Mouse (Mus musculus): ENCODE measurements around the gene Chrnb1. TPM values are rescaled to one million over a fixed set of nuclear protein-coding genes. Genes with fewer than 3 reads are reported as not detected.
A peak's percentile ranks its signal among the peaks of the same experiment; 100 is the strongest.

Gene Chrnb1
- 1.2 and 1.5 TPM in 2 replicates for polyA plus RNA-seq (2014; fragmentation: Nextera tagmentation; extraction: Ambion mirVana)

DNA sequence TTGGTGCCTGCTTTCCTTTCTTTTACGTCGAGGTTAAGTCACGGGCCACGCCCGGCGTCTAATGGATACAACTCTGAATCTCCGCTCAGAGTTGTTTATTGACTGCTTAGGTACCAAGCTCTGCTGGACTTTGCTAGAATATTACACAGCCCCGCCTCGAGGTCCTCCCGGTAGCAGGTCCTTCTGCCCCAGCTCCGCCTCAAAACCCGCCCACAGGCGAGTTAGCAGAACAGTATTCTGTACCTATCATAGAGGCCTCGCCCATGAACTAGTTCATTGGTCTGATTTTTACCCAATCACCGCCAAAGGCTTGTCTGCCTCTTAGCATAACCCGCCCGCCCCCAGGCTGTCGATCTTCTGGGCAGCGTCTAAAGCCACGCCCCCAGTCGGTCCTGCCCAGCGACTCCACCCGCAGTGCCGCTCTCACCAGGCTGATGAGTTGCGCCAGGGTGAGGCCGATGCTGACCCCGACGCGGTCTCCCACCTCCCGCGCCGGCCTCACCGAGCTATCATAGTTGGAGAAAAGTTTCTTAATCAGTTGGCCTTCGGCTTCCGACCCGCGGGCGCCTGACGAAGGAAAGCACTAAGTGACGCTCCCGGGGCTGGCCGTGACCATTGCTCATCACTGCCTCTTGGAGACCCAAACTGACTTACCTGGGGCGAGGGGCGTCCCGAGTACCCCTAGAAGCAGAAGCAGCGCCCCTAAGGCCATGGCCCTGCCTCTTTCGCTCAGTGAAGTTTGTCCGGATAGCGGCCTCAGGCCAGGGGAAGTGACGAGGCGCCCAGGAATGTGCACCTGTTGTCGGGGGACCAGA is at the start of gene Chrnb1:
TSS of gene Chrnb1 (minus strand) at position 776 of the 815 bp plus-strand sequence.
- DNase-seq (ENCODE audit: low spot score) (peak; percentile 89), ATAC-seq (ENCODE audit: low FRiP score) (peak; percentile 88)
- Histone ChIP-seq H3K27me3 (ENCODE audit: control insufficient read depth, insufficient read depth, low read length) (peaks cover 11% of the 10 kb centered on the region), H3K9me3 (ENCODE audit: control insufficient read depth, low read length) (no peaks in the 10 kb centered on the region), H3K4me2 (replicated peaks; ENCODE audit: low read depth, low read length) (peak within 1 kb of the TSS; percentile 83), H3K4me3 (ENCODE audit: low read depth, low read length) (peak within 1 kb of the TSS; percentile 33), H3K9ac (ENCODE audit: low read depth, low read length) (0 out of 2 replicates have a peak within 1 kb of the TSS, but pooled peaks have one; percentile 4), H3K4me1 (replicated peaks; ENCODE audit: control insufficient read depth, insufficient read depth, low read length) (peaks cover 6% of the 10 kb centered on the region; the same call in 1 of the 2 replicates), H3K27ac (ENCODE audit: low read depth, low read length) (no peak within 1 kb of the TSS), H3K36me3 (ENCODE audit: control insufficient read depth, insufficient read depth, low read length) (no peaks in the 10 kb centered on the region)
- WGBS, result 2% methylated on average over 52 of the region's 52 CpGs

- Histone ChIP-seq H3K36me3 (ENCODE audit: control insufficient read depth, insufficient read depth, low read length) (0 out of 2 replicates have a peak, but pooled peaks cover 2% of the 10 kb centered on the region), H3K27me3 (ENCODE audit: control insufficient read depth, insufficient read depth, low read length) (peaks cover 2% of the 10 kb centered on the region; the same call in 1 of the 2 replicates), H3K4me2 (replicated peaks; ENCODE audit: low read depth, low read length) (peak overlapping the region; percentile 65), H3K27ac (ENCODE audit: low read depth, low read length) (peak overlapping the region; percentile 92), H3K4me1 (replicated peaks; ENCODE audit: control insufficient read depth, insufficient read depth, low read length) (peaks cover 18% of the 10 kb centered on the region), H3K4me3 (ENCODE audit: low read depth, low read length) (peak overlapping the region; percentile 85), H3K9me3 (ENCODE audit: control insufficient read depth, low read length) (no peaks in the 10 kb centered on the region), H3K9ac (ENCODE audit: low read depth, low read length) (peak overlapping the region; percentile 66)
- DNase-seq (ENCODE audit: low spot score), result no peak
- ATAC-seq (ENCODE audit: low FRiP score), result 0 out of 2 replicates have a peak, but pooled peaks have one; percentile 0
- WGBS, result 3% methylated on average over 7 of the region's 7 CpGs
These were observed 43.0 kb upstream of the Chrnb1 start for GRCm38 (mm10) chr11:69838714-69839104.

DNA sequence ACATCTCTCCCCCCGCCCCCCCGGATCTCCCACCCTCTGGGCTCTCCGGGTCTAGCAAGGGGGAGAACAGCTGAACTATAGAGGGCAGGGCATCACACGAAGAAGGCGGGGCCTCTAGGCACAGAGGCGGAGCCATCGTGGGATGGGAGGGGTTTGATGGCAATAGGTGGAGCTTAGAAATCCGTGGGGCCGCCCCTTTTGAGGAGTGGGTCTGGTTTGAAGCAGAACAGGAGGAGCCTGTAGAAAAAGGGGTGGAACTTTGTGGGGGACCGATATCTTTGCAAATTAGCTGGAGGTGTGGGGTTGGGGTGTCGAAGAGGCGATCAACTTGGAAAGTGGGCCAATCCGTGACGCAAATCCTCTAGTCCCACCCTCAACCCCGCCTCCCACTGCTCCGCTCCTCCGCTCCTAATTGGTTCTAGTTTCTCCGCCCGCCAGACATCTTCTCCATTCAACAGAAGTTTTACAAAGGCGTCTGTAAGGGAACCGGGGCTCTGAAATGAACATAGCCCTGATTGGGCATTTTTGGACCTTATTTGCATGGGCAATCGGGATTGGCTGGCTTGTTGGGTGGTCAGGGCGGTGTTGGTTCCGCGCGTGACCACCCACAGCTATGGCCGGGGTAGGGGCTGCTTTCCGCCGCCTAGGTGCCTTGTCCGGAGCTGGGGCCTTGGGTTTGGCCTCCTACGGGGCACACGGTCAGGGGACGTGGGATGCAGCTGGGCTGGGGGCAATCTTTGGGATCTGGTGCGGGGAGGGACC is 42.4 kb upstream of the Chrnb1 start, which contains the start of gene Tmem256:
TSS of gene Tmem256 (plus strand) at position 563 of the 762 bp plus-strand sequence.
- Histone ChIP-seq H3K27me3 (ENCODE audit: control insufficient read depth, insufficient read depth, low read length) (peaks cover 2% of the 10 kb centered on the region; the same call in 1 of the 2 replicates), H3K9ac (ENCODE audit: low read depth, low read length) (peak within 1 kb of the TSS; percentile 90), H3K27ac (ENCODE audit: low read depth, low read length) (peak within 1 kb of the TSS; percentile 92), H3K4me2 (replicated peaks; ENCODE audit: low read depth, low read length) (peak within 1 kb of the TSS; percentile 92), H3K4me3 (ENCODE audit: low read depth, low read length) (peak within 1 kb of the TSS; percentile 85), H3K9me3 (ENCODE audit: control insufficient read depth, low read length) (no peaks in the 10 kb centered on the region), H3K4me1 (replicated peaks; ENCODE audit: control insufficient read depth, insufficient read depth, low read length) (peaks cover 20% of the 10 kb centered on the region), H3K36me3 (ENCODE audit: control insufficient read depth, insufficient read depth, low read length) (0 out of 2 replicates have a peak, but pooled peaks cover 4% of the 10 kb centered on the region)
- ATAC-seq (ENCODE audit: low FRiP score) (peak; percentile 87), DNase-seq (ENCODE audit: low spot score) (peak; percentile 97)
- WGBS, result under 1% methylated on average over 34 of the region's 34 CpGs

GRCm38 (mm10) chr11:69837604-69837951 is 41.8 kb upstream of the Chrnb1 start, which contains the start of gene Nlgn2:
Gene Nlgn2, minus strand, starts transcription at chr11:69837784.
- under 1% methylated on average over 30 of the region's 32 CpGs for WGBS
- no peak for DNase-seq (ENCODE audit: low spot score)
- ATAC-seq (ENCODE audit: low FRiP score), result no peak; the same call in 1 of the 2 replicates

DNA sequence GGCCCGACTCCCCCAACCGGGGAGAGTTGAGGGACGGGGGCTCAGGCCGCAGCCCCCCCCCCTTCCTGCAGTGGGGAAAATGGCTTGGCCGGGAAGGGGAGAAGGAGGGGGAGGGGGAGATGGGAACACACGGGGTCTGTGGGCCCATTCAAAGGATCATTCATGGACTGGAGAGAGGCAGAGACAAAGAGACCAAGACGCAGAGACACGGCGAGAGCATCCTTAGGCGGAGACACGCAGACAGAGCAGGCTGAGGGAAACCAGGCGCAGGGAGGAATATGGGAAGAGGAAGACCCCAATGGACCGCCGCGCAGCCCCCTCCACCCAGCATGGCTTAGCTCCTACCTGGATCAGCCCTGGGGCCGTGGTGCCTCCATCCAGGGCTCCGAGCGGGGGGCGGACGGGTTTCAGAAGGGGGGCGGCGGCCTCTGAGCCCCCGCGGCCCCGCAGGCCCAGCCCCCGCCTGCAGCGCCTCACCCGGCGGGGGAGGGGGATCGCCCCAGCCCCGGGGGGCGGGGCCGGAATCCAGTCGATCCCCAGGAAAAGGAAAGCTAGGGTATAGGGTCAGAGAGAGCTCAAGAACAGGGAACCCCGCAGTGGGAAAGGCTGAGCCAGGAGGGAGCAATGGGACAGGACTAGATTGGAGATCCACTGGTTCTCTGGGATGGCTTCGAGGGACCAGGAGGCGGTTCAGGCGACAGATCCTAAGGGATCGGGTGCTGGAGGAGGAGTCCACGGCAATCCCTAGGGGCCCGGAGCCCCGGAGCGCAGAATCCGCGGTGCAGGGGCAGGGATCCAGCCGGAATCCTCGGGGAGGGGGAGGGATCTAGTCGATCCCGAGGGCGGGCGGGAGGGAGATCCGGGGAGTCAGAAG is 41.2 kb upstream of the Chrnb1 start:
- ATAC-seq (ENCODE audit: low FRiP score), result peak; percentile 11
- WGBS, result under 1% methylated on average over 42 of the region's 52 CpGs
- peaks cover 20% of the 10 kb centered on the region for H3K4me1 ChIP-seq (replicated peaks; ENCODE audit: control insufficient read depth, insufficient read depth, low read length)

More at GRCm38 (mm10) chr11:69837604-69837951, 41.8 kb upstream of the Chrnb1 start, which contains the start of gene Nlgn2:
- Histone ChIP-seq H3K4me1 (replicated peaks; ENCODE audit: control insufficient read depth, insufficient read depth, low read length) (peaks cover 20% of the 10 kb centered on the region), H3K27me3 (ENCODE audit: control insufficient read depth, insufficient read depth, low read length) (peaks cover 2% of the 10 kb centered on the region; the same call in 1 of the 2 replicates), H3K4me3 (ENCODE audit: low read depth, low read length) (peak within 1 kb of the TSS; percentile 85), H3K4me2 (replicated peaks; ENCODE audit: low read depth, low read length) (peak within 1 kb of the TSS; percentile 92), H3K36me3 (ENCODE audit: control insufficient read depth, insufficient read depth, low read length) (peaks cover 4% of the 10 kb centered on the region; the same call in 1 of the 2 replicates), H3K9ac (ENCODE audit: low read depth, low read length) (peak within 1 kb of the TSS; percentile 90), H3K27ac (ENCODE audit: low read depth, low read length) (peak within 1 kb of the TSS; percentile 92), H3K9me3 (ENCODE audit: control insufficient read depth, low read length) (no peaks in the 10 kb centered on the region)

DNA sequence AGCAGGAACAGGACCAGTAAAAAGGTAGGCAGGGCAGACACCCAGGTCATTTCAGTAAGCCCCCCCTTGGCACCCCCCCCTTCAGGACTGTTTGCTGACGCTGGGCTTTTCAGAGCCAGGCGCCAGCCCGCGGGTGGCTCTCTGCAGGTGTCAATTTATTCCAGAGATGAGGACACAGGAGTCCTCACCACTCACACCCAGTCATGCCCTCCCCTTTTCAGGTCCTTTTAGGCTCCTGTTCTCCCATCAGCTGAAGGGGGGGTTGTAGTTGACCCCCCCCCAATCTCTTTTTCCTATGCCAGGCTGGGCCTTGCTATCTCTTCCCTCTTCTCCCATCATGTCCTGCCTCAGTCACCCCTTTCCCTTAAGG is 40.2 kb upstream of the Chrnb1 start:
- H3K9ac ChIP-seq (ENCODE audit: low read depth, low read length), result peak overlapping the region; percentile 90
- peak overlapping the region; percentile 85 for H3K4me3 ChIP-seq (ENCODE audit: low read depth, low read length)
- ATAC-seq (ENCODE audit: low FRiP score) (no peak), DNase-seq (ENCODE audit: low spot score) (peak; percentile 33)
- H3K27ac ChIP-seq (ENCODE audit: low read depth, low read length), result peak overlapping the region; percentile 92
- peaks cover 2% of the 10 kb centered on the region; the same call in 1 of the 2 replicates for H3K27me3 ChIP-seq (ENCODE audit: control insufficient read depth, insufficient read depth, low read length)
- WGBS, result 0% methylated on average over 4 of the region's 4 CpGs
- H3K36me3 ChIP-seq (ENCODE audit: control insufficient read depth, insufficient read depth, low read length), result peaks cover 4% of the 10 kb centered on the region; the same call in 1 of the 2 replicates
- H3K4me2 ChIP-seq (replicated peaks; ENCODE audit: low read depth, low read length), result peak overlapping the region; percentile 92
- no peaks in the 10 kb centered on the region for H3K9me3 ChIP-seq (ENCODE audit: control insufficient read depth, low read length)
- peaks cover 20% of the 10 kb centered on the region for H3K4me1 ChIP-seq (replicated peaks; ENCODE audit: control insufficient read depth, insufficient read depth, low read length)

More for the DNA sequence above, 41.2 kb upstream of the Chrnb1 start:
- H3K9ac ChIP-seq (ENCODE audit: low read depth, low read length), result peak overlapping the region; percentile 90
- H3K27ac ChIP-seq (ENCODE audit: low read depth, low read length), result peak overlapping the region; percentile 92
- H3K4me3 ChIP-seq (ENCODE audit: low read depth, low read length), result peak overlapping the region; percentile 85
- peak overlapping the region; percentile 92 for H3K4me2 ChIP-seq (replicated peaks; ENCODE audit: low read depth, low read length)
- H3K36me3 ChIP-seq (ENCODE audit: control insufficient read depth, insufficient read depth, low read length), result peaks cover 4% of the 10 kb centered on the region; the same call in 1 of the 2 replicates
- peaks cover 2% of the 10 kb centered on the region; the same call in 1 of the 2 replicates for H3K27me3 ChIP-seq (ENCODE audit: control insufficient read depth, insufficient read depth, low read length)
- DNase-seq (ENCODE audit: low spot score), result peak; percentile 64
- no peaks in the 10 kb centered on the region for H3K9me3 ChIP-seq (ENCODE audit: control insufficient read depth, low read length)

- Histone ChIP-seq H3K4me1 (replicated peaks; ENCODE audit: control insufficient read depth, insufficient read depth, low read length) (peaks cover 20% of the 10 kb centered on the region), H3K36me3 (ENCODE audit: control insufficient read depth, insufficient read depth, low read length) (peaks cover 4% of the 10 kb centered on the region; the same call in 1 of the 2 replicates), H3K4me2 (replicated peaks; ENCODE audit: low read depth, low read length) (peak overlapping the region; percentile 92), H3K27me3 (ENCODE audit: control insufficient read depth, insufficient read depth, low read length) (peaks cover 2% of the 10 kb centered on the region; the same call in 1 of the 2 replicates), H3K9me3 (ENCODE audit: control insufficient read depth, low read length) (no peaks in the 10 kb centered on the region), H3K9ac (ENCODE audit: low read depth, low read length) (peak overlapping the region; percentile 90), H3K27ac (ENCODE audit: low read depth, low read length) (peak overlapping the region; percentile 92; the same call in 1 of the 2 replicates), H3K4me3 (ENCODE audit: low read depth, low read length) (peak overlapping the region; percentile 85)
- DNase-seq (ENCODE audit: low spot score) (peak; percentile 79), ATAC-seq (ENCODE audit: low FRiP score) (no peak)
- 1% methylated on average over 9 of the region's 9 CpGs for WGBS
These were observed 39.7 kb upstream of the Chrnb1 start for GRCm38 (mm10) chr11:69835326-69835965.

Measured in hindbrain, embryonic 11.5 days (tissue).